Mouse (Mus musculus): ENCODE data around the gene Hinfp.

DNA sequence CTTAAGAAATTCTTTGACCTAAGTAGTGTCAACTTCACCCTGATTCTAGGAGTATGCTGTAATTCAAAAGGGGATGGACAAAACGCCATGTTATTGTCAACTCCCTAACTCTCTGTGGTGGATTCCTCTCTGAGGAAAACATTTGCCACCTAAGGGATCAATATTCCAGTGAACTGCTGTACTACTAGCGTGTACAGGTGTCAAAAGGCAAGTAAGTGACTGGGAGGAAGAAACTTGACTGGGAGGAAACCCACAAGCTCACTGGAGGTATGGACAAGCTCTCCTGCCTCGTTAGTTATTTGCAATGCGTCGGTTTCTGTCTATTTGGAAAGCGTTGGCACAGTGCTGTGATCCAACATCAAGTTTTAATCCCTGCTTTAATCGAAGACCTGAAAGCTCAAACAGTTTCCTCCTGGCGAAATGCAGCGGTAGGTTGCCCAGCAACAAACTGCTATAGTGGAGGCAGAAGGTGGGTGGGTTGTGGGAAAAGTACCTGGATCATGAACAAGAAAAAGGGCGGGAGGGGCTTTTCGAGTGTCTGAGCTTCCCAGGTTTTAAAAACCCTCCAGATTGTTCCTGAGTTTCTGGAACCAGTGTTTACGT is 20.4 kb upstream of the Hinfp start, which contains the start of gene Dpagt1:
- no peak for TF ChIP-seq POLR2A (IDR thresholded peaks at IDR 0.05; ENCODE audit: extremely low read depth, insufficient read depth, low read length)
- TF ChIP-seq CTCF (IDR thresholded peaks at IDR 0.05; ENCODE audit: low read depth, low read length), result no peak
